In genomic region chr1:75667736-75668269, GRCm38 (mm10) we compare ENCODE assay signal across 14 mouse cellular contexts.
DNase-seq lines count a peak whose midpoint lies in the region; ATAC-seq and TF ChIP-seq lines count a peak whose summit lies in the region.
"Had no signal": no experiment of that assay in that cellular context is flagged by ENCODE, and none has a peak within 500 bp of the region (broad histone marks: within the 10 kb centered on the region; RNA-seq: fewer than 3 reads in every experiment).

No protein-coding gene starts in this region.

- no peak overlapping the region for H3K9ac ChIP-seq in hindbrain, embryonic 15.5 days
- H3K9ac ChIP-seq in hindbrain, embryonic 11.5 days (ENCODE audit: low read depth, low read length), result no peak overlapping the region
- H3K9ac ChIP-seq in forebrain, embryonic 11.5 days (ENCODE audit: low read length), result no peak overlapping the region
- H3K9ac ChIP-seq in limb, embryonic 14.5 days (ENCODE audit: low read depth, low read length, severe bottlenecking), result no peak overlapping the region
- H3K9ac ChIP-seq: liver, postnatal 0 days had no signal

- no peaks in the 10 kb centered on the region for H3K36me3 ChIP-seq in hindbrain, embryonic 15.5 days
- H3K36me3 ChIP-seq in hindbrain, embryonic 11.5 days (ENCODE audit: control insufficient read depth, insufficient read depth, low read length), result no peaks in the 10 kb centered on the region
- no peaks in the 10 kb centered on the region for H3K36me3 ChIP-seq in forebrain, embryonic 11.5 days (ENCODE audit: control insufficient read depth, insufficient read depth, low read length)
- H3K36me3 ChIP-seq in limb, embryonic 14.5 days (ENCODE audit: control insufficient read depth, insufficient read depth, low read length), result no peaks in the 10 kb centered on the region

- H3K4me2 ChIP-seq in hindbrain, embryonic 15.5 days, result no peak overlapping the region
- H3K4me2 ChIP-seq in hindbrain, embryonic 11.5 days (replicated peaks; ENCODE audit: low read depth, low read length), result no peak overlapping the region
- no peak overlapping the region for H3K4me2 ChIP-seq in forebrain, embryonic 11.5 days (ENCODE audit: low read depth, low read length, severe bottlenecking)
- H3K4me2 ChIP-seq in limb, embryonic 14.5 days (replicated peaks; ENCODE audit: low read depth, low read length, severe bottlenecking), result no peak overlapping the region

- no peak for DNase-seq in hindbrain, embryonic 11.5 days (ENCODE audit: low spot score)
- DNase-seq in Muller cell, postnatal 12 days (ENCODE audit: inconsistent ontology term), result peak; percentile 65
- DNase-seq in forebrain, embryonic 11.5 days (ENCODE audit: low spot score), result peak; percentile 65
- DNase-seq in limb, embryonic 14.5 days (ENCODE audit: low spot score), result no peak
- DNase-seq in layer of hippocampus, adult 8-10 months (ENCODE audit: low spot score in 2 of 2), result no peak
- no peak for DNase-seq in layer of hippocampus, adult 9-11 months
- DNase-seq: adrenal gland, postnatal 36 days; cerebellum, adult 18-20 months; kidney, adult 18-20 months; liver, postnatal 0 days had no signal

- no peak overlapping the region for H3K4me3 ChIP-seq in hindbrain, embryonic 15.5 days
- H3K4me3 ChIP-seq in hindbrain, embryonic 11.5 days (ENCODE audit: low read depth, low read length), result no peak overlapping the region
- H3K4me3 ChIP-seq in forebrain, embryonic 11.5 days (ENCODE audit: low read depth, low read length), result no peak overlapping the region
- H3K4me3 ChIP-seq in limb, embryonic 14.5 days (replicated peaks; ENCODE audit: low read length), result no peak overlapping the region
- H3K4me3 ChIP-seq: erythroblast, embryonic 14.5 days; left cerebral cortex, adult 2 months had no signal

- no peak for TF ChIP-seq POLR2A in limb, embryonic 14.5 days (IDR thresholded peaks at IDR 0.05; ENCODE audit: borderline replicate concordance, extremely low read depth, insufficient read depth, insufficient read length)

- 32% methylated on average over 6 of the region's 6 CpGs for WGBS in hindbrain, embryonic 15.5 days
- 35% methylated on average over 6 of the region's 6 CpGs for WGBS in hindbrain, embryonic 11.5 days
- 9% methylated on average over 6 of the region's 6 CpGs for WGBS in forebrain, embryonic 11.5 days
- 36% methylated on average over 6 of the region's 6 CpGs for WGBS in limb, embryonic 14.5 days

- H3K9me3 ChIP-seq in hindbrain, embryonic 15.5 days, result no peaks in the 10 kb centered on the region
- H3K9me3 ChIP-seq in hindbrain, embryonic 11.5 days (ENCODE audit: control insufficient read depth, low read length), result no peaks in the 10 kb centered on the region
- no peaks in the 10 kb centered on the region; the same call in 1 of the 2 replicates for H3K9me3 ChIP-seq in forebrain, embryonic 11.5 days (ENCODE audit: control insufficient read depth, low read length)
- H3K9me3 ChIP-seq in limb, embryonic 14.5 days (ENCODE audit: control insufficient read depth, low read length), result no peaks in the 10 kb centered on the region

- H3K27ac ChIP-seq in hindbrain, embryonic 15.5 days (replicated peaks), result no peak overlapping the region
- H3K27ac ChIP-seq in hindbrain, embryonic 11.5 days (ENCODE audit: low read depth, low read length), result no peak overlapping the region
- H3K27ac ChIP-seq in forebrain, embryonic 11.5 days (ENCODE audit: low read depth, low read length), result no peak overlapping the region
- H3K27ac ChIP-seq in limb, embryonic 14.5 days (replicated peaks; ENCODE audit: low read depth, low read length), result no peak overlapping the region
- H3K27ac ChIP-seq: left cerebral cortex, adult 2 months had no signal

- 0 out of 2 replicates have a peak, but pooled peaks cover 2% of the 10 kb centered on the region for H3K4me1 ChIP-seq in hindbrain, embryonic 15.5 days (replicated peaks)
- H3K4me1 ChIP-seq in hindbrain, embryonic 11.5 days (replicated peaks; ENCODE audit: control insufficient read depth, insufficient read depth, low read length), result peaks cover under 1% of the 10 kb centered on the region
- H3K4me1 ChIP-seq in forebrain, embryonic 11.5 days (replicated peaks; ENCODE audit: control insufficient read depth, insufficient read depth, low read length), result peaks cover 6% of the 10 kb centered on the region; the same call in 1 of the 2 replicates
- peaks cover 10% of the 10 kb centered on the region for H3K4me1 ChIP-seq in limb, embryonic 14.5 days (ENCODE audit: control insufficient read depth, insufficient read depth, low read length)

- ATAC-seq in hindbrain, embryonic 15.5 days (ENCODE audit: low FRiP score, low read depth), result peak; percentile 48; the same call in 1 of the 2 replicates
- ATAC-seq in hindbrain, embryonic 11.5 days (ENCODE audit: low FRiP score), result no peak
- peak; percentile 84 for ATAC-seq in forebrain, embryonic 11.5 days (replicated peaks; ENCODE audit: low FRiP score)
- ATAC-seq in limb, embryonic 14.5 days (ENCODE audit: low FRiP score, low read depth), result peak; percentile 65; the same call in 1 of the 2 replicates
- ATAC-seq in megakaryocyte, adult 5-6 weeks (ENCODE audit: poor library complexity, severe bottlenecking), result no peak
- ATAC-seq: liver, postnatal 0 days had no signal

- H3K27me3 ChIP-seq in hindbrain, embryonic 15.5 days, result 0 out of 2 replicates have a peak, but pooled peaks cover 6% of the 10 kb centered on the region
- no peaks in the 10 kb centered on the region; the same call in 1 of the 2 replicates for H3K27me3 ChIP-seq in hindbrain, embryonic 11.5 days (ENCODE audit: control insufficient read depth, insufficient read depth, low read length)
- peaks cover 45% of the 10 kb centered on the region for H3K27me3 ChIP-seq in forebrain, embryonic 11.5 days (ENCODE audit: control insufficient read depth, insufficient read depth, low read length)
- H3K27me3 ChIP-seq in limb, embryonic 14.5 days (ENCODE audit: control insufficient read depth, insufficient read depth, low read length), result no peaks in the 10 kb centered on the region

Comparison
In these comparisons a context has a peak if more than half of its experiments do, and no peak if none do; other contexts are left out.
1. ATAC-seq: peak in hindbrain, embryonic 15.5 days (single experiment), forebrain, embryonic 11.5 days (single experiment) and limb, embryonic 14.5 days (single experiment); none in hindbrain, embryonic 11.5 days (single experiment) and megakaryocyte, adult 5-6 weeks (single experiment).
2. DNase-seq: peak in Muller cell, postnatal 12 days (single experiment) and forebrain, embryonic 11.5 days (single experiment); none in hindbrain, embryonic 11.5 days (single experiment), limb, embryonic 14.5 days (single experiment), layer of hippocampus, adult 8-10 months (0 of 2) and layer of hippocampus, adult 9-11 months (single experiment).